Mouse (Mus musculus) neutrophil, adult 83 days (primary cell): ENCODE results near the gene Gm9736. TPM values are rescaled to one million over a fixed set of nuclear protein-coding genes. Genes with fewer than 3 reads are reported as not detected.

Source experiments
- total RNA-seq, 2 experiments: library from RNA; stranded (reverse); gene quantifications; one replicate each; pipeline ENCODE4 v1.2.4; 2023

The Gm9736 gene
- total RNA-seq, result not detected

DNA sequence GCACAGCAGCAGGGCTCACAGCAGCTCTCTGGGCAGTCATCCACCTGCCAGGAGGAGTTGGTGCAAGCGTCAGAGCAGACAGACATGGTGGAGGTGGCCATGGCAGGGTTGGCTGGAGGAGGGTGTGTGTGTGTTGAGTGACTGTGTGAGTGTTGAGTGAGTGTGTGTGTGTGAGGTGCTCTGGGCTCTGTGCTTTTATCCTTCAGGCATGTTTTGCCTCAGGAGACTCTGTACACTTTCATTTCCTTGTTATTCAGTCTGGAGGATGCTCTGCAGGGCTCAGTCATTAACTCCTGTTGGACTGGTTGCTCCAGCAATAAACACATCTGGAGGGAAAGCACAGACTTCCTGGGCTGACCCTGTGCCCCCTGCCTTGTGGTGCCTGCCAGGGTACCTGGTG lies at the start of gene Gm9736:
TSS of gene Gm9736 (minus strand) at position 101 of the 400 bp plus-strand sequence.

DNA sequence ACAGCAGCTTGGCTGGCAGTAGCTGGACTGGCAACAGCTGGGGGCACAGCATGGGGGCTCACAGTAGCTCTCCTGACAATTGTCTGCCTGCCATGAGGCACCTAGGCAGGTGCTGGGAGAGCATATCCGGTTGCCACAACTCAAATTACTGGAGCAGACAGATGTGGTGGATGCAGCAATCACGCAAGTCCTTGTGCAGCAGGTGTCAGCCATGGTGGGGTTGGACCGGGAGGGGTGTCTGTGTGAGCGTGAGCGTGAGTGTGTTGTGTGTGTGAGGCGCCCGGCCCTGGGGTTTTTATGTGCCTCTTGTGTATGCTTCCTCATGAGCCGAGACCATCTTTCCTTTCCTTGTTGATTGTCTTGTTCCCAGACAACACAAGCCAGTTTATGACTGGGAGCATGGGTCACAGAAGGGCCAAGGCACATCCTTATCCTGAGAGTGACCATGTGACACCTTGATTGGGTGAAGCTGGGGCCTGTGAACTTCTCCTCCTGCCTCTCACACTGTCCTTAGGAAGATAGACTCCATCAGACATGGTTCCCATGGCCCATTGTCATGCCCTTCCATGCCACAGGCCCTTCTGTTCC lies 47.9 kb upstream of the Gm9736 start, which contains the start of gene Gm19668:
TSS of gene Gm19668 (minus strand) at position 213 of the 588 bp plus-strand sequence.

DNA sequence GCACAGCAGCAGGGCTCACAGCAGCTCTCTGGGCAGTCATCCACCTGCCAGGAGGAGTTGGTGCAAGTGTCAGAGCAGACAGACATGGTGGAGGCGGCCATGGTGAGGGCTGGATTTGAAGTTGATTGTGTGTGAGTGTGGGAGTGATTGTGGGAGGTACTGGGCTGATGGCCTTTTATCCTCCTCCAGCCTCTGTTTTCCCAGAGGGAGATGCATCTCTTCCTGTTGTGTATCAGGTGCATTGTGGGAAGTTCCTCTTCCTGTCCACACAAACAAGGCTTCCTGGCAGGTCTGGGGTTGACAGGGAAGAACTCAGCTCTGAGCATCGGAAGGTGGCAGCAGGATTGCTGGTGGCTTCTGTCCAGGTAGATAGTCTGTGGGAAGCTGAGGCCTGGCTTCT lies 43.8 kb upstream of the Gm9736 start, which contains the start of gene Gm9639:
TSS of gene Gm9639 (minus strand) at position 101 of the 400 bp plus-strand sequence.

DNA sequence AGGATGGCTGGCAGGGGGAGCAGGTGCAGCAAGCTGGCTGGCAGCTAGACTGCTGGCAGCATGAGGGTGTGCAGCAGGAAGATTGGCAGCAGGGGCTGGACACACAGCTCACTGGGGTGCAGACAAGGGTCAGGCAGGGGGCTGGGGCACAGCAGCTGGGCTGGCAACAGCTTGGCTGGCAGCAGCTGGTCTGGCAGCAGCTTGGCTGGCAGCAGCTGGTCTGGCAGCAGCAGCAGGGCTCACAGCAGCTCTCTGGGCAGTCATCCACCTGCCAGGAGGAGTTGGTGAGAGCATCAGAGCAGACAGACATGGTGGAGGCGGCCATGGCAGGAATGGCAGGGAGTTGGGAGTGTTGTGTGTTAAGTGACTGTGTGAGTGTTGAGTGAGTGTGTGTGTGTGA lies 36.7 kb upstream of the Gm9736 start, which contains the start of gene Gm7137:
TSS of gene Gm7137 (minus strand) at position 325 of the 400 bp plus-strand sequence.

DNA sequence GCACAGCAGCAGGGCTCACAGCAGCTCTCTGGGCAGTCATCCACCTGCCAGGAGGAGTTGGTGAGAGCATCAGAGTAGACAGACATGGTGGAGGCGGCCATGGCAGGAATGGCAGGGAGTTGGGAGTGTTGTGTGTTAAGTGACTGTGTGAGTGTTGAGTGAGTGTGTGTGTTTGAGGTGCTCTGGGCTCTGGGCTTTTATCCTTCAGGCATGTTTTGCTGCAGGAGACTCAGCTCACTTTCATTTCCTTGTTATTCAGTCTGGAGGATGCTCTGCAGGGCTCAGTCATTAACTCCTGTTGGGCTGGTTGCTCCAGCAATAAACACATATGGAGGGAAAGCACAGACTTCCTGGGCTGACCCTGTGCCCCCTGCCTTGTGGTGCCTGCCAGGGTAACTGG lies 31.3 kb upstream of the Gm9736 start, which contains the start of gene Gm3250:
TSS of gene Gm3250 (minus strand) at position 101 of the 400 bp plus-strand sequence.

DNA sequence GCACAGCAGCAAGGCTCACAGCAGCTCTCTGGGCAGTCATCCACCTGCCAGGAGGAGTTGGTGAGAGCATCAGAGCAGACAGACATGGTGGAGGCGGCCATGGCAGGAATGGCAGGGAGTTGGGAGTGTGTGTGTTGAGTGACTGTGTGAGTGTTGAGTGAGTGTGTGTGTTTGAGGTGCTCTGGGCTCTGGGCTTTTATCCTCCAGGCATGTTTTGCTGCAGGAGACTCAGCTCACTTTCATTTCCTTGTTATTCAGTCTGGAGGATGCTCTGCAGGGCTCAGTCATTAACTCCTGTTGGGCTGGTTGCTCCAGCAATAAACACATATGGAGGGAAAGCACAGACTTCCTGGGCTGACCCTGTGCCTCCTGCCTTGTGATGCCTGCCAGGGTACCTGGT lies 25.7 kb upstream of the Gm9736 start, which contains the start of gene Gm7138:
TSS of gene Gm7138 (minus strand) at position 101 of the 400 bp plus-strand sequence.

DNA sequence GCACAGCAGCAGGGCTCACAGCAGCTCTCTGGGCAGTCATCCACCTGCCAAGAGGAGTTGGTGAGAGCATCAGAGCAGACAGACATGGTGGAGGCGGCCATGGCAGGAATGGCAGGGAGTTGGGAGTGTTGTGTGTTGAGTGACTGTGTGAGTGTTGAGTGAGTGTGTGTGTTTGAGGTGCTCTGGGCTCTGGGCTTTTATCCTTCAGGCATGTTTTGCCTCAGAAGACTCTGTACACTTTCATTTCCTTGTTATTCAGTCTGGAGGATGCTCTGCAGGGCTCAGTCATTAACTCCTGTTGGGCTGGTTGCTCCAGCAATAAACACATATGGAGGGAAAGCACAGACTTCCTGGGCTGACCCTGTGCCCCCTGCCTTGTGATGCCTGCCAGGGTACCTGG lies 20.1 kb upstream of the Gm9736 start, which contains the start of gene Gm3238:
TSS of gene Gm3238 (minus strand) at position 101 of the 400 bp plus-strand sequence.

DNA sequence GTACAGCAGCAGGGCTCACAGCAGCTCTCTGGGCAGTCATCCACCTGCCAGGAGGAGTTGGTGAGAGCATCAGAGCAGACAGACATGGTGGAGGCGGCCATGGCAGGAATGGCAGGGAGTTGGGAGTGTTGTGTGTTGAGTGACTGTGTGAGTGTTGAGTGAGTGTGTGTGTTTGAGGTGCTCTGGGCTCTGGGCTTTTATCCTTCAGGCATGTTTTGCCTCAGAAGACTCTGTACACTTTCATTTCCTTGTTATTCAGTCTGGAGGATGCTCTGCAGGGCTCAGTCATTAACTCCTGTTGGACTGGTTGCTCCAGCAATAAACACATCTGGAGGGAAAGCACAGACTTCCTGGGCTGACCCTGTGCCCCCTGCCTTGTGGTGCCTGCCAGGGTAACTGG lies 8.4 kb upstream of the Gm9736 start, which contains the start of gene Gm3233:
TSS of gene Gm3233 (minus strand) at position 101 of the 400 bp plus-strand sequence.

DNA sequence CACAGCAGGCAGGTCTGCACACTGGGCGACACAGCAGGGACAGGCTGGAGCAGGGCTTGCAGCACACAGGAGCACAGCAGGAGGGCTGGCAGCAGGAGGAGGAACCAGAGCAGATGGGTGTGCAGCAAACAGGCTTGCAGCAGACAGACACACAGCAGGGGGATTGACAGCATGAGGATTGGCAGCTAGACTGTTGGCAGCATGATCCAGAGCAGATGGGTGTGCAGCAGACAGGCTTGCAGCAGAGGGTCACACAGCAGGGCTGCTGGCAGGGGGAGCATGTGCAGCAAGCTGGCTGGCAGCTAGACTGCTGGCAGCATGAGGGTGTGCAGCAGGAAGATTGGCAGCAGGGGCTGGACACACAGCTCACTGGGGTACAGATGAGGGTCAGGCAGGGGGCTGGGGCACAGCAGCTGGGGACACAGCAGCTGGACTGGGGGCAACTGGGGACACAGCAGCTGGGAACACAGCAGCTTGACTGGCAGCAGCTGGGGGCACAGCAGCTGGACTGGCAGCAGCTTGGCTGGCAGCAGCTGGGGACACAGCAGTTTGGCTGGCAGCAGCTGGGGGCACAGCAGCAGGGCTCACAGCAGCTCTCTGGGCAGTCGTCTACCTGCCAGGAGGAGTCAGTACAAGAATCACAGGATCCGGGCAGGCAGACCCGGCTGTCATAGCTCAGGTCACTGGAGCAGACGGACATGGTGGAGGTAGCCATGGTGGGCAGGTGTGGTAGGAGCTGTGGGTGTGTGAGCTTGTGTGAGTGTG lies 9.0 kb downstream of the Gm9736 start, which contains the start of gene Gm18596:
TSS of gene Gm18596 (minus strand) at position 715 of the 765 bp plus-strand sequence.

DNA sequence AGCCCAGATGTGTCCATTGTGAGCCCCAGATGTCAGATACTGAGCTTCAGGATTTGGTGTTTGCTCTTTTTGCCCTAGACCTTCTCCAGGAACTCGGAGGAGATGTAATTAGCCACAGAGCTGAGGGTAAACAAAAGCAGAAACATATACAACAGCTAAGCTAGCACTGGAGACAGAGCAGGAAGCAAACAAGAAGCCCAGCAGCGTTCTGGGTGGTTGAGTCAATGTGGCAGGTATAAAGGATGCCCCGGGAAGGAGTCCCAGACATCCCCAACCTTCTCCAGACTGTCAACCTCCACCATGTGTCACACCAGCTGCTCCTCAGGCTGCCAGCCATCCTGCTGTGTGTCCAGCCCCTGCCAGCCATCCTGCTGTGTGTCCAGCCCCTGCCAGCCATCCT lies 25.0 kb downstream of the Gm9736 start, which contains the start of gene Gm10100:
TSS of gene Gm10100 (plus strand) at position 301 of the 400 bp plus-strand sequence.

DNA sequence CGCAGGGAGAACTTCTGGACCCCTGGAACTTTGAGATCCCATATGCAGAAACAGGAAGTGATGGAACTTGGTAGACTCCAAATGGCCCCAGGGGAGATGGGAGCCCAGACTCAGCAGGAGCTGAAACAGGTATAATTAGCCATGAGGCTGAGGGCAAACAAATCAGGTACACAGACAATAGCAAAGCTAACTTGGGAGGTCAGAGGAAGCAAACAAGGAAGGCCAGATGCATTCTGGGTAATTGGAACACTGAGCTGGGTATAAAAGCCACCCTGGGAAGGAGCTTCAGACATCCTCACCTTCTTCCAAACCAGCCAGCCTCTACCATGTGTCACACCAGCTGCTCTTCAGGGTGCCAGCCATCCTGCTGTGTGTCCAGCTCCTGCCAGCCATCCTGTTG lies 30.9 kb downstream of the Gm9736 start, which contains the start of gene Krtap12-1:
TSS of gene Krtap12-1 (plus strand) at position 301 of the 400 bp plus-strand sequence.

DNA sequence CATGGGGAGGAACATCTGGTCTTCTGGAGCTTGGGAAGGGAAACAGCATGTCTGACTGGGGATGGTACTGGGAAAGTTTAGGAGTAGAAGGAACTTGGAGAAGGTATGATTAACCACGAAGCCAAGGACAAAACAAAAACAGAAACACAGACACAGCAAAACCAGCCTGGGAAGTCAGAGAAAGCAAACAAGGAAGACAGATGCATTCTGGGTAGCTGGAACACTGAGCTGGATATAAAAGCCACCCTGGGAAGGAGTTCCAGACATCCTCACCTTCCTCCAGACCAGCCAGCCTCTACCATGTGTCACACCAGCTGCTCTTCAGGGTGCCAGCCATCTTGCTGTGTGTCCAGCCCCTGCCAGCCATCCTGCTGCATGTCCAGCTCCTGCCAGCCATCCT lies 35.6 kb downstream of the Gm9736 start, which contains the start of gene Gm10142:
TSS of gene Gm10142 (plus strand) at position 301 of the 400 bp plus-strand sequence.

DNA sequence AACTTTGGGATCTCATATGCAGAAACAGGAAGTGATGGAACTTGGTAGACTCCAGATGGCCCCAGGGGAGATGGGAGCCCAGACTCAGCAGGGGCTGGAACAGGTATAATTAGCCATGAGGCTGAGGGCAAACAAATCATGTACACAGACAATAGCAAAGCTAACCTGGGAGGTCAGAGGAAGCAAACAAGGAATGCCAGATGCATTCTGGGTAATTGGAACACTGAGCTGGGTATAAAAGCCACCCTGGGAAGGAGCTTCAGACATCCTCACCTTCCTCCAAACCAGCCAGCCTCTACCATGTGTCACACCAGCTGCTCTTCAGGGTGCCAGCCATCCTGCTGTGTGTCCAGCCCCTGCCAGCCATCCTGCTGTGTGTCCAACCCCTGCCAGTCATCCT lies 40.0 kb downstream of the Gm9736 start, which contains the start of gene Gm10024:
TSS of gene Gm10024 (plus strand) at position 301 of the 400 bp plus-strand sequence.

DNA sequence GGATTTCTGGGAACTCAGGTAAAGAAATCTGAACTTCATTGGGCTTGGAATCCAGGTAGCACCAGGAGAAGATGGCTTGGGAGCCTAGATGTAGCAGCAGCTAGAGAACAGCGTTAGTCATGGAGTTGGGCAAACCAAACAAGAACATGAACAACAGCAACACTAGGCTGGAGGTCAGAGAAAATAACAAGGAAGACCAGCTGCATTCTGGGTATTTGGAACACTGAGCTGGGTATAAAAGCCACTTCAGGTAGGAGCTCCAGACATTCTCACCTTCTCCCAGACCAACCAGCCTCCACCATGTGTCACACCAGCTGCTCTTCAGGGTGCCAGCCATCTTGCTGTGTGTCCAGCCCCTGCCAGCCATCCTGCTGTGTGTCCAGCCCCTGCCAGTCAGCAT lies 44.8 kb downstream of the Gm9736 start, which contains the start of gene Gm10272:
TSS of gene Gm10272 (plus strand) at position 301 of the 400 bp plus-strand sequence.

Other genes starting within 250 kb of the Gm9736 start
- 10 to 100 TPM; 15.7 to 16.4 TPM for gene Fam207a, start 235.6 kb downstream of the Gm9736 start, total RNA-seq
- gene Itgb2, start 221.1 kb downstream of the Gm9736 start, total RNA-seq, result 100 to 1,000 TPM; 782 to 835 TPM
- gene Pttg1ip, start 169.6 kb downstream of the Gm9736 start, total RNA-seq, result 10 to 100 TPM; 70.5 to 75.8 TPM
- 10 to 100 TPM; 54.9 to 60.9 TPM for gene Sumo3, start 145.3 kb downstream of the Gm9736 start, total RNA-seq
- gene Gm49325, start 145.2 kb downstream of the Gm9736 start, total RNA-seq, result 1 to 10 TPM in 1 of 2 experiments, not detected in 1; 4.6 TPM
- 10 to 100 TPM; 34.3 to 36.2 TPM for gene Ube2g2, start 129.1 kb downstream of the Gm9736 start, total RNA-seq
- gene Tspear, start 64.8 kb downstream of the Gm9736 start, total RNA-seq, result not detected
- gene Gm19402, start 60.6 kb downstream of the Gm9736 start, total RNA-seq, result not detected
- gene Gm9508, start 54.1 kb downstream of the Gm9736 start, total RNA-seq, result not detected
- not detected for gene Gm10272, start 44.7 kb downstream of the Gm9736 start, total RNA-seq
- not detected for gene Gm10024, start 39.9 kb downstream of the Gm9736 start, total RNA-seq
- gene Gm10142, start 35.5 kb downstream of the Gm9736 start, total RNA-seq, result not detected
- gene Krtap12-1, start 30.8 kb downstream of the Gm9736 start, total RNA-seq, result not detected
- not detected for gene Gm10100, start 24.9 kb downstream of the Gm9736 start, total RNA-seq
- not detected for gene Gm18596, start 8.7 kb downstream of the Gm9736 start, total RNA-seq
- gene Gm3233, start 8.3 kb upstream of the Gm9736 start, total RNA-seq, result not detected
- gene Gm3238, start 20.0 kb upstream of the Gm9736 start, total RNA-seq, result not detected
- not detected for gene Gm7138, start 25.6 kb upstream of the Gm9736 start, total RNA-seq
- gene Gm3250, start 31.2 kb upstream of the Gm9736 start, total RNA-seq, result not detected
- gene Gm7137, start 36.8 kb upstream of the Gm9736 start, total RNA-seq, result not detected
- gene Gm9639, start 43.7 kb upstream of the Gm9736 start, total RNA-seq, result not detected
- gene Gm19668, start 47.8 kb upstream of the Gm9736 start, total RNA-seq, result not detected
- gene Gm9507, start 60.5 kb upstream of the Gm9736 start, total RNA-seq, result not detected
- gene Gm2696, start 63.3 kb upstream of the Gm9736 start, total RNA-seq, result not detected
- not detected for gene Krtap10-4, start 75.7 kb upstream of the Gm9736 start, total RNA-seq
- not detected for gene Krtap10-10, start 84.6 kb upstream of the Gm9736 start, total RNA-seq
- not detected for gene Gm36176, start 95.4 kb upstream of the Gm9736 start, total RNA-seq
- not detected for gene Gm10318, start 101.5 kb upstream of the Gm9736 start, total RNA-seq
- gene Gm3285, start 110.6 kb upstream of the Gm9736 start, total RNA-seq, result not detected
- gene Lrrc3, start 151.2 kb upstream of the Gm9736 start, total RNA-seq, result under 1 TPM in 1 of 2 experiments, not detected in 1; 0.15 TPM
- 100 to 1,000 TPM; 232 to 259 TPM for gene Trpm2, start 219.2 kb upstream of the Gm9736 start, total RNA-seq
- gene 1810043G02Rik, start 227.2 kb upstream of the Gm9736 start, total RNA-seq, result 1 to 10 TPM; 7.1 to 8.8 TPM